Mouse (Mus musculus): ENCODE data around the gene Cel.

DNA sequence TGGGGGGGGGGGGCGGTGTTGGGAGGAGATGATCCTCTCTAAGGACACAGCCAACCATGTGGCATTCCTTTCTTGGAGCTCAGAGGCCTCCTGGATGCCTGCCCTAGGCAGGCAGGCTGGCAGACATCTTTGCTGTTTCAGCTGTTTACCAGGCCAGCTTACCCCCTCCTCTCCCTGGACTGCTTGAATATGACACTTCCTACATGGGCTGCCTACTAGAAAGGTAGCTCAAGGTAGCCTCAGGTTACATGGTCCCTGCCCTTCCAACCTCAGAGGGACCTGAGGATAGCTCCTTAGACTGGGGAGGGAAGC lies 24.4 kb downstream of the Cel start:
- no peak for TF ChIP-seq GATA1 (IDR thresholded peaks at IDR 0.05; ENCODE audit: borderline replicate concordance, low read length)
- TF ChIP-seq FLI1 (IDR thresholded peaks at IDR 0.05; ENCODE audit: low read length) = no peak

All from megakaryocyte, embryonic 14.5 days (primary cell).